Mouse (Mus musculus): ENCODE measurements at regions not wholly inside any gene's neighbourhood (a gene's known extent, or its start where the extent isn't known, plus 50 kb on each side); places are given as distances from the start of the nearest gene placed in this dataset.

GRCm38 (mm10) chr16:92935848-92936535, 110.0 kb upstream of the Runx1 start:
- no peak overlapping the region for H3K27ac ChIP-seq
- H3K9ac ChIP-seq, result no peak overlapping the region
- H3K9me3 ChIP-seq (replicated peaks), result no peaks in the 10 kb centered on the region
- no peaks in the 10 kb centered on the region for H3K36me3 ChIP-seq
- no peak overlapping the region for H3K4me2 ChIP-seq
- no peaks in the 10 kb centered on the region for H3K4me1 ChIP-seq (replicated peaks)
- H3K4me3 ChIP-seq, result no peak overlapping the region
- ATAC-seq (replicated peaks; ENCODE audit: insufficient number of reproducible peaks, insufficient read depth, low FRiP score, low read depth), result no peak
- peaks cover 14% of the 10 kb centered on the region for H3K27me3 ChIP-seq
- 78% methylated on average over 2 of the region's 2 CpGs for WGBS

GRCm38 (mm10) chr16:92930103-92930502, 104.2 kb upstream of the Runx1 start:
- H3K27me3 ChIP-seq, result peaks cover 41% of the 10 kb centered on the region; the same call in 1 of the 2 replicates
- no peak for ATAC-seq (replicated peaks; ENCODE audit: insufficient number of reproducible peaks, insufficient read depth, low FRiP score, low read depth)
- H3K4me3 ChIP-seq, result no peak overlapping the region
- H3K4me1 ChIP-seq (replicated peaks), result no peaks in the 10 kb centered on the region
- no peaks in the 10 kb centered on the region for H3K36me3 ChIP-seq
- no peaks in the 10 kb centered on the region for H3K9me3 ChIP-seq (replicated peaks)
- H3K9ac ChIP-seq, result no peak overlapping the region
- 73% methylated on average over 4 of the region's 4 CpGs for WGBS
- no peak overlapping the region for H3K4me2 ChIP-seq
- H3K27ac ChIP-seq, result no peak overlapping the region

- peaks cover 39% of the 10 kb centered on the region; the same call in 1 of the 2 replicates for H3K27me3 ChIP-seq
- H3K9ac ChIP-seq, result no peak overlapping the region
- no peak overlapping the region for H3K4me2 ChIP-seq
- no peaks in the 10 kb centered on the region for H3K9me3 ChIP-seq (replicated peaks)
- no peaks in the 10 kb centered on the region for H3K4me1 ChIP-seq (replicated peaks)
- no peak overlapping the region for H3K27ac ChIP-seq
- no peaks in the 10 kb centered on the region for H3K36me3 ChIP-seq
- 55% methylated on average over 7 of the region's 7 CpGs for WGBS
- no peak overlapping the region for H3K4me3 ChIP-seq
- ATAC-seq (replicated peaks; ENCODE audit: insufficient number of reproducible peaks, insufficient read depth, low FRiP score, low read depth), result 0 out of 2 replicates have a peak, but pooled peaks have one; percentile 18
Measured at GRCm38 (mm10) chr16:92928201-92928600, 102.3 kb upstream of the Runx1 start.

GRCm38 (mm10) chr16:92927662-92928061, 101.7 kb upstream of the Runx1 start:
- Histone ChIP-seq H3K4me1 (replicated peaks) (no peaks in the 10 kb centered on the region), H3K36me3 (no peaks in the 10 kb centered on the region), H3K9me3 (replicated peaks) (no peaks in the 10 kb centered on the region), H3K27me3 (peaks cover 40% of the 10 kb centered on the region; the same call in 1 of the 2 replicates), H3K9ac (no peak overlapping the region), H3K27ac (no peak overlapping the region), H3K4me3 (no peak overlapping the region), H3K4me2 (no peak overlapping the region)
- 33% methylated on average over 2 of the region's 2 CpGs for WGBS
- ATAC-seq (replicated peaks; ENCODE audit: insufficient number of reproducible peaks, insufficient read depth, low FRiP score, low read depth), result no peak

GRCm38 (mm10) chr16:92926853-92927252, 100.9 kb upstream of the Runx1 start:
- H3K27ac ChIP-seq, result no peak overlapping the region
- WGBS, result 78% methylated on average over 5 of the region's 5 CpGs
- H3K27me3 ChIP-seq, result peaks cover 41% of the 10 kb centered on the region; the same call in 1 of the 2 replicates
- H3K4me1 ChIP-seq (replicated peaks), result no peaks in the 10 kb centered on the region
- no peaks in the 10 kb centered on the region for H3K9me3 ChIP-seq (replicated peaks)
- no peak overlapping the region for H3K4me3 ChIP-seq
- no peaks in the 10 kb centered on the region for H3K36me3 ChIP-seq
- H3K4me2 ChIP-seq, result no peak overlapping the region
- no peak for ATAC-seq (replicated peaks; ENCODE audit: insufficient number of reproducible peaks, insufficient read depth, low FRiP score, low read depth)
- no peak overlapping the region for H3K9ac ChIP-seq

- H3K27me3 ChIP-seq, result peaks cover 14% of the 10 kb centered on the region
- no peaks in the 10 kb centered on the region for H3K36me3 ChIP-seq
- no peak overlapping the region for H3K9ac ChIP-seq
- H3K4me2 ChIP-seq, result no peak overlapping the region
- no peaks in the 10 kb centered on the region for H3K9me3 ChIP-seq (replicated peaks)
- H3K4me3 ChIP-seq, result no peak overlapping the region
- H3K4me1 ChIP-seq (replicated peaks), result no peaks in the 10 kb centered on the region
- 69% methylated on average over 4 of the region's 4 CpGs for WGBS
- no peak overlapping the region for H3K27ac ChIP-seq
- no peak for ATAC-seq (replicated peaks; ENCODE audit: insufficient number of reproducible peaks, insufficient read depth, low FRiP score, low read depth)
Measured at GRCm38 (mm10) chr16:92920947-92921346, 95.0 kb upstream of the Runx1 start.

- H3K27me3 ChIP-seq, result peaks cover 15% of the 10 kb centered on the region
- no peaks in the 10 kb centered on the region for H3K4me1 ChIP-seq (replicated peaks)
- no peak overlapping the region for H3K4me2 ChIP-seq
- H3K4me3 ChIP-seq, result no peak overlapping the region
- 70% methylated on average over 2 of the region's 2 CpGs for WGBS
- no peak overlapping the region for H3K27ac ChIP-seq
- H3K9me3 ChIP-seq (replicated peaks), result no peaks in the 10 kb centered on the region
- no peaks in the 10 kb centered on the region for H3K36me3 ChIP-seq
- no peak overlapping the region for H3K9ac ChIP-seq
- ATAC-seq (replicated peaks; ENCODE audit: insufficient number of reproducible peaks, insufficient read depth, low FRiP score, low read depth), result no peak
Measured at GRCm38 (mm10) chr16:92917356-92917755, 91.4 kb upstream of the Runx1 start.

- H3K36me3 ChIP-seq, result no peaks in the 10 kb centered on the region
Measured at GRCm38 (mm10) chr16:92915651-92916050, 89.7 kb upstream of the Runx1 start.

GRCm38 (mm10) chr16:92906873-92907272, 80.9 kb upstream of the Runx1 start:
- no peaks in the 10 kb centered on the region for H3K9me3 ChIP-seq (replicated peaks)
- ATAC-seq (replicated peaks; ENCODE audit: insufficient number of reproducible peaks, insufficient read depth, low FRiP score, low read depth), result no peak

More at GRCm38 (mm10) chr16:92915651-92916050, 89.7 kb upstream of the Runx1 start:
- no peak for ATAC-seq (replicated peaks; ENCODE audit: insufficient number of reproducible peaks, insufficient read depth, low FRiP score, low read depth)
- no peak overlapping the region for H3K4me2 ChIP-seq
- 69% methylated on average over 6 of the region's 6 CpGs for WGBS
- H3K4me3 ChIP-seq, result no peak overlapping the region
- no peaks in the 10 kb centered on the region for H3K4me1 ChIP-seq (replicated peaks)
- H3K9ac ChIP-seq, result no peak overlapping the region
- peaks cover 17% of the 10 kb centered on the region for H3K27me3 ChIP-seq
- no peaks in the 10 kb centered on the region for H3K9me3 ChIP-seq (replicated peaks)
- no peak overlapping the region for H3K27ac ChIP-seq

GRCm38 (mm10) chr16:92905626-92906025, 79.7 kb upstream of the Runx1 start:
- H3K27me3 ChIP-seq, result peaks cover 29% of the 10 kb centered on the region
- no peak for ATAC-seq (replicated peaks; ENCODE audit: insufficient number of reproducible peaks, insufficient read depth, low FRiP score, low read depth)
- H3K4me1 ChIP-seq (replicated peaks), result no peaks in the 10 kb centered on the region
- no peak overlapping the region for H3K4me3 ChIP-seq
- H3K36me3 ChIP-seq, result no peaks in the 10 kb centered on the region
- H3K9ac ChIP-seq, result no peak overlapping the region
- 82% methylated on average over 6 of the region's 6 CpGs for WGBS
- no peaks in the 10 kb centered on the region for H3K9me3 ChIP-seq (replicated peaks)
- H3K4me2 ChIP-seq, result no peak overlapping the region
- H3K27ac ChIP-seq, result no peak overlapping the region

More at GRCm38 (mm10) chr16:92906873-92907272, 80.9 kb upstream of the Runx1 start:
- H3K4me3 ChIP-seq, result no peak overlapping the region
- 85% methylated on average over 4 of the region's 4 CpGs for WGBS
- H3K9ac ChIP-seq, result no peak overlapping the region
- H3K27ac ChIP-seq, result no peak overlapping the region
- H3K36me3 ChIP-seq, result no peaks in the 10 kb centered on the region
- peaks cover 28% of the 10 kb centered on the region for H3K27me3 ChIP-seq
- H3K4me1 ChIP-seq (replicated peaks), result no peaks in the 10 kb centered on the region
- no peak overlapping the region for H3K4me2 ChIP-seq

- Histone ChIP-seq H3K4me1 (replicated peaks) (no peaks in the 10 kb centered on the region), H3K4me2 (no peak overlapping the region), H3K4me3 (no peak overlapping the region), H3K27ac (no peak overlapping the region), H3K36me3 (no peaks in the 10 kb centered on the region), H3K9me3 (replicated peaks) (no peaks in the 10 kb centered on the region), H3K9ac (no peak overlapping the region), H3K27me3 (peaks cover 34% of the 10 kb centered on the region)
- ATAC-seq (replicated peaks; ENCODE audit: insufficient number of reproducible peaks, insufficient read depth, low FRiP score, low read depth), result no peak
- 61% methylated on average over 9 of the region's 9 CpGs for WGBS
Measured at GRCm38 (mm10) chr16:92903892-92904473, 78.0 kb upstream of the Runx1 start.

GRCm38 (mm10) chr16:92903486-92903885, 77.5 kb upstream of the Runx1 start:
- H3K9ac ChIP-seq, result no peak overlapping the region
- WGBS, result 87% methylated on average over 7 of the region's 7 CpGs
- no peak overlapping the region for H3K27ac ChIP-seq
- peaks cover 32% of the 10 kb centered on the region for H3K27me3 ChIP-seq
- H3K4me1 ChIP-seq (replicated peaks), result no peaks in the 10 kb centered on the region
- no peaks in the 10 kb centered on the region for H3K36me3 ChIP-seq
- no peaks in the 10 kb centered on the region for H3K9me3 ChIP-seq (replicated peaks)
- ATAC-seq (replicated peaks; ENCODE audit: insufficient number of reproducible peaks, insufficient read depth, low FRiP score, low read depth), result no peak
- no peak overlapping the region for H3K4me2 ChIP-seq
- H3K4me3 ChIP-seq, result no peak overlapping the region

All from heart, embryonic 15.5 days (tissue).